Mouse (Mus musculus): ENCODE measurements at regions not wholly inside any gene's neighbourhood (a gene's known extent, or its start where the extent isn't known, plus 50 kb on each side); places are given as distances from the start of the nearest gene placed in this dataset.

DNA sequence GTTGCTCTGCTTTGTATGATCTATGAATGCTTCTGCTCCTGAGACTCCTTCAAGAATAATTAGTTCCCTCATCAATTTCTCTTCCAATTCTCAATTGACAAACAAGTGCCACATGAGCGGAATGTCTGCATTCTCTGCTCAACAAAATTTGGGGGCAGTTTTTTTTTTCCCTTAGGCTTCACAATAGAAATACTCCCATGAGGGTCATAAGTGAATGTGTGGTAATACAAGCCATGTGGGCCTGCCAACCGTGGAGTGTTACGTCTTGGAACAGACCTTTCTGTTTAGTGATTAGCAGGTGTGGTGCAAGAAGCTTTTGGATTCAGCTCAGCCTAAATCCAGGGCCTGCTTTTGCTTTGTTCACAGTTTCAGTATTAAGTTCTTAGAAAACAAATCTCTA lies 2232.6 kb downstream of the 9330182O14Rik start:
- no peak for DNase-seq (ENCODE audit: low spot score)
- 65% methylated on average over 3 of the region's 3 CpGs for WGBS
- TF ChIP-seq EP300 (IDR thresholded peaks at IDR 0.05) (no peak), CTCF (IDR thresholded peaks at IDR 0.05) (no peak)
- H3K4me3 ChIP-seq (ENCODE audit: low read depth, low read length): no peak overlapping the region
- no peaks in the 10 kb centered on the region for H3K36me3 ChIP-seq (ENCODE audit: insufficient read depth, low read length)
- ATAC-seq: no peak
- H3K27ac ChIP-seq (ENCODE audit: low read length): no peak overlapping the region
- H3K27me3 ChIP-seq (replicated peaks; ENCODE audit: insufficient read depth, low read length): no peaks in the 10 kb centered on the region
- H3K4me1 ChIP-seq (ENCODE audit: insufficient read depth, low read depth, low read length): no peaks in the 10 kb centered on the region
- H3K9me3 ChIP-seq (ENCODE audit: low read length): no peaks in the 10 kb centered on the region
- H3K4me2 ChIP-seq (replicated peaks; ENCODE audit: low read depth, low read length): no peak overlapping the region
- no peak overlapping the region for H3K9ac ChIP-seq (replicated peaks; ENCODE audit: low read depth)

DNA sequence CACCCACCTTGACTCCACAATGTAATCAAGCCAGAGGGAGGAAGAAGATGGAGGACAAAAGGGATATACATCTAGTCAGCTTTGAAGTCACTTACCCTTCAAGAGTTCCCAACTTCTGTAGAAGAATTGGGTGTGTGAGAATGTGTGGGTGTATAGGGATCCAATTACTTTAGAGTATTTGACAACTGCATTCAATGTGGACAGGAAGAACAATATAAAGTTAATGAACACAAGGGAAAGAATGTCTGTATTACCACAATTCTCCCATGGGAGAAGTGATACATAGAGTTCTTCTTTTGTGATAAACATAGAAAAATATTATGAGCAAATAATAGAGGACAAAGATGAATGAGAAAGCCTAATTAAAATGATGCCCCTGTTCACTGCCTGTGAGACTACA lies 2235.4 kb downstream of the 9330182O14Rik start:
- Histone ChIP-seq H3K4me1 (ENCODE audit: insufficient read depth, low read depth, low read length) (no peaks in the 10 kb centered on the region), H3K27ac (ENCODE audit: low read length) (no peak overlapping the region), H3K9ac (replicated peaks; ENCODE audit: low read depth) (no peak overlapping the region), H3K27me3 (replicated peaks; ENCODE audit: insufficient read depth, low read length) (no peaks in the 10 kb centered on the region), H3K36me3 (ENCODE audit: insufficient read depth, low read length) (no peaks in the 10 kb centered on the region), H3K9me3 (ENCODE audit: low read length) (no peaks in the 10 kb centered on the region), H3K4me2 (replicated peaks; ENCODE audit: low read depth, low read length) (no peak overlapping the region), H3K4me3 (ENCODE audit: low read depth, low read length) (no peak overlapping the region)
- no peak for ATAC-seq
- no peak for TF ChIP-seq EP300 (IDR thresholded peaks at IDR 0.05)
- TF ChIP-seq CTCF (IDR thresholded peaks at IDR 0.05): no peak
- DNase-seq (ENCODE audit: low spot score): no peak

DNA sequence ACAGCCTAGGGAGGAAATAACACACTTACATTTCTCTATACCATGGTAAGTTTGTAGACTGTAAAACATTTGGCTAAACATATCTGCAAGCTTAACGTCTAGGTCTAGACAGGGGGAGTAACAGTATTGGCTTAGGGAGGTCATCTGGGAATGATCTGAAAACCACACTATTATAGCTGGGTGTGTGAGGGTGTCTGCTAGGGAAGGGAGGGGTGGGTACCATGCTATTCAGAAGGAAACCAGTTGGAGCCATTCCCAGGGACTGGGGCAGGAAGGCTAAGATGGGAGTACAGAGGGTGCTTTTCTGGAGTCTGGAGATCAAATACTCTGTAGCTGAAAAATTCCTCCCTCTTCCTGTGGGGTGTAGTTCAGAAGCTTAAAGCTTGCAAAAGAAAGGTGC lies 2235.9 kb downstream of the 9330182O14Rik start:
- Histone ChIP-seq H3K36me3 (ENCODE audit: insufficient read depth, low read length) (no peaks in the 10 kb centered on the region), H3K4me1 (ENCODE audit: insufficient read depth, low read depth, low read length) (no peaks in the 10 kb centered on the region), H3K4me2 (replicated peaks; ENCODE audit: low read depth, low read length) (no peak overlapping the region), H3K4me3 (ENCODE audit: low read depth, low read length) (no peak overlapping the region), H3K27me3 (replicated peaks; ENCODE audit: insufficient read depth, low read length) (no peaks in the 10 kb centered on the region), H3K9ac (replicated peaks; ENCODE audit: low read depth) (no peak overlapping the region), H3K27ac (ENCODE audit: low read length) (no peak overlapping the region), H3K9me3 (ENCODE audit: low read length) (no peaks in the 10 kb centered on the region)
- ATAC-seq (no peak), DNase-seq (ENCODE audit: low spot score) (no peak)
- WGBS: 58% methylated on average over 1 of the region's 1 CpGs
- TF ChIP-seq EP300 (IDR thresholded peaks at IDR 0.05) (no peak), CTCF (IDR thresholded peaks at IDR 0.05) (no peak)

DNA sequence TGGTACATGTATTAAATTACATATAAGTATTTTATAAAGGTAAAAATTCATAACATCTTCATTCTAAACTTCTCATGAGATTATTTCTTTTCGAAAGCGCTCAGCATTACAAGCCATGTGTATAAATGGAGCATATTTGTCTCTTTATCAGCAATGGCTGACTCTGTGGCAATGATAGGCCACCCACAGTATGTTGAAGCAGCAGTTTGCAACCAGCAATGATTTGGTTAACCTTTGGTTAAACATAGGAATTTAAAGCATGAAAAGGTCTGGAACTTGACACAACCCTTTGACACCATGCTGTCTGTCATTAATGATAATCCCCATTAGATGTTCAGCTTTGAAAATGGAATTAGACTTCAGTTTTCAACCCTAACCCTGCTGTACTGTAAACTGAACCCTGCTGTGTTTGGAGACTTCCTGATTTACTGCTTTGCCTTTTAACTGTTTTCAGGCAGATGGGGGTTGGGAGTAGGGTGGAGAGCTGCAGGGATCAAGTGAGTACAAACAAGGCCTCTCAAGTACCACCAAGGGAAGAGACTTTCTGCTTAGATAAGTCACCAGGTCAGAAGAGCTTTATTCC lies 2238.6 kb downstream of the 9330182O14Rik start:
- DNase-seq (ENCODE audit: low spot score): no peak
- no peak overlapping the region for H3K4me3 ChIP-seq (ENCODE audit: low read depth, low read length)
- H3K4me1 ChIP-seq (ENCODE audit: insufficient read depth, low read depth, low read length): no peaks in the 10 kb centered on the region
- TF ChIP-seq EP300 (IDR thresholded peaks at IDR 0.05) (no peak), CTCF (IDR thresholded peaks at IDR 0.05) (no peak)
- no peaks in the 10 kb centered on the region for H3K9me3 ChIP-seq (ENCODE audit: low read length)
- no peak for ATAC-seq
- H3K27me3 ChIP-seq (replicated peaks; ENCODE audit: insufficient read depth, low read length): no peaks in the 10 kb centered on the region
- WGBS: 66% methylated on average over 2 of the region's 2 CpGs
- no peak overlapping the region for H3K27ac ChIP-seq (ENCODE audit: low read length)
- H3K36me3 ChIP-seq (ENCODE audit: insufficient read depth, low read length): no peaks in the 10 kb centered on the region
- no peak overlapping the region for H3K9ac ChIP-seq (replicated peaks; ENCODE audit: low read depth)
- H3K4me2 ChIP-seq (replicated peaks; ENCODE audit: low read depth, low read length): no peak overlapping the region
